Mouse (Mus musculus): ENCODE data around the gene Chrdl1.

The Chrdl1 gene

GRCm38 (mm10) chrX:143393791-143394369, at the start of gene Chrdl1:
Gene Chrdl1 (minus strand): TSS chrX:143394262.
- in situ Hi-C loops (cut with MseI, MboI): no loop called here

- in situ Hi-C loops (cut with MseI, MboI): loop anchor here (10.0 to 25.0 kb wide), 4 partner anchors 205 to 630 kb away; partner anchors contain the start of gene Rtl9 (in 2 of the 2)
Observed at GRCm38 (mm10) chrX:143442638-143443037, 48.6 kb upstream of the Chrdl1 start.

- in situ Hi-C loops (cut with MseI, MboI): no loop called here
Observed at GRCm38 (mm10) chrX:143404601-143405000, 10.5 kb upstream of the Chrdl1 start.

- in situ Hi-C loops (cut with MseI, MboI): no loop called here
Observed at GRCm38 (mm10) chrX:143366256-143366959, 27.7 kb downstream of the Chrdl1 start.

GRCm38 (mm10) chrX:143347227-143347626, 46.8 kb downstream of the Chrdl1 start:
- in situ Hi-C loops (cut with MseI, MboI): loop anchor here in 1 of 2 experiments (25.0 kb wide), 1 partner anchor 110 kb away; no protein-coding TSS in a partner anchor

GRCm38 (mm10) chrX:143346739-143347138, 47.3 kb downstream of the Chrdl1 start:
- in situ Hi-C loops (cut with MseI, MboI): loop anchor here in 1 of 2 experiments (25.0 kb wide), 1 partner anchor 109 kb away; no protein-coding TSS in a partner anchor

- in situ Hi-C loops (cut with MseI, MboI): loop anchor here in 1 of 2 experiments (25.0 kb wide), 1 partner anchor 108 kb away; no protein-coding TSS in a partner anchor
Observed at GRCm38 (mm10) chrX:143344509-143345495, 49.3 kb downstream of the Chrdl1 start.

GRCm38 (mm10) chrX:143338156-143338555, 55.9 kb downstream of the Chrdl1 start:
- in situ Hi-C loops (cut with MseI, MboI): loop anchor here in 1 of 2 experiments (25.0 kb wide), 1 partner anchor 101 kb away; no protein-coding TSS in a partner anchor

GRCm38 (mm10) chrX:143337561-143337960, 56.5 kb downstream of the Chrdl1 start:
- in situ Hi-C loops (cut with MseI, MboI): loop anchor here in 1 of 2 experiments (25.0 kb wide), 1 partner anchor 100 kb away; no protein-coding TSS in a partner anchor

GRCm38 (mm10) chrX:143336661-143337060, 57.4 kb downstream of the Chrdl1 start:
- in situ Hi-C loops (cut with MseI, MboI): loop anchor here in 1 of 2 experiments (25.0 kb wide), 1 partner anchor 99 kb away; no protein-coding TSS in a partner anchor

GRCm38 (mm10) chrX:143335846-143336245, 58.2 kb downstream of the Chrdl1 start:
- in situ Hi-C loops (cut with MseI, MboI): loop anchor here in 1 of 2 experiments (25.0 kb wide), 1 partner anchor 99 kb away; no protein-coding TSS in a partner anchor

GRCm38 (mm10) chrX:143313166-143313565, 80.9 kb downstream of the Chrdl1 start:
- in situ Hi-C loops (cut with MseI, MboI): no loop called here

GRCm38 (mm10) chrX:143294726-143295125, 99.3 kb downstream of the Chrdl1 start:
- in situ Hi-C loops (cut with MseI, MboI): no loop called here

GRCm38 (mm10) chrX:143275202-143275601, 118.9 kb downstream of the Chrdl1 start:
- in situ Hi-C loops (cut with MseI, MboI): no loop called here

- in situ Hi-C loops (cut with MseI, MboI): no loop called here
Observed at GRCm38 (mm10) chrX:143250709-143251108, 143.4 kb downstream of the Chrdl1 start.
